Mouse (Mus musculus) heart, adult 8-10 months (tissue): ENCODE measurements at regions not wholly inside any gene's neighbourhood (a gene's known extent, or its start where the extent isn't known, plus 50 kb on each side); places are given as distances from the start of the nearest gene placed in this dataset.
"Not testable (repeated sequence)": the region's sequence is repeated elsewhere in the genome, so short reads cannot be mapped to it uniquely, and the experiment has no call there.

Experiments
- DNase-seq: peaks from one replicate; pipeline ENCODE4 v3.0.0; 2022; ENCODE audit warnings: low spot score

GRCm38 (mm10) chr6:37692758-37693157 lies 162.8 kb downstream of the Akr1d1 start:
- no peak for DNase-seq

GRCm38 (mm10) chr6:37696074-37696473 lies 166.1 kb downstream of the Akr1d1 start:
- DNase-seq: no peak

- DNase-seq: no peak
Measured at GRCm38 (mm10) chr6:37703946-37704345, 166.7 kb upstream of the Trim24 start.

GRCm38 (mm10) chr6:37705733-37706145 lies 164.9 kb upstream of the Trim24 start:
- DNase-seq: peak; percentile 18

- not testable (repeated sequence) for DNase-seq
Measured at GRCm38 (mm10) chr6:37707671-37708070, 162.9 kb upstream of the Trim24 start.

GRCm38 (mm10) chr6:37711766-37712165 lies 158.8 kb upstream of the Trim24 start:
- DNase-seq: no peak

- no peak for DNase-seq
Measured at GRCm38 (mm10) chr6:37713411-37713810, 157.2 kb upstream of the Trim24 start.

- no peak for DNase-seq
Measured at GRCm38 (mm10) chr6:37714223-37714928, 156.2 kb upstream of the Trim24 start.

- no peak for DNase-seq
Measured at GRCm38 (mm10) chr6:37721736-37722135, 148.9 kb upstream of the Trim24 start.

GRCm38 (mm10) chr6:37723337-37723736 lies 147.3 kb upstream of the Trim24 start:
- DNase-seq: peak; percentile 80

- DNase-seq: no peak
Measured at GRCm38 (mm10) chr6:37724240-37724639, 146.4 kb upstream of the Trim24 start.

GRCm38 (mm10) chr6:37728621-37729020 lies 142.0 kb upstream of the Trim24 start:
- no peak for DNase-seq

GRCm38 (mm10) chr6:37729165-37729564 lies 141.4 kb upstream of the Trim24 start:
- no peak for DNase-seq

GRCm38 (mm10) chr6:37730500-37731239 lies 139.9 kb upstream of the Trim24 start:
- DNase-seq: no peak

GRCm38 (mm10) chr6:37732385-37732784 lies 138.2 kb upstream of the Trim24 start:
- peak; percentile 88 for DNase-seq

- DNase-seq: peak; percentile 64
Measured at GRCm38 (mm10) chr6:37735288-37735961, 135.2 kb upstream of the Trim24 start.

GRCm38 (mm10) chr6:37735962-37736297 lies 134.7 kb upstream of the Trim24 start:
- DNase-seq: peak; percentile 34

- no peak for DNase-seq
Measured at GRCm38 (mm10) chr6:37740982-37741889, 129.4 kb upstream of the Trim24 start.

- not testable (repeated sequence) for DNase-seq
Measured at GRCm38 (mm10) chr6:37741916-37742315, 128.7 kb upstream of the Trim24 start.

- no peak for DNase-seq
Measured at GRCm38 (mm10) chr6:37744679-37745078, 125.9 kb upstream of the Trim24 start.

- no peak for DNase-seq
Measured at GRCm38 (mm10) chr6:37745393-37746100, 125.1 kb upstream of the Trim24 start.
